Mouse (Mus musculus): Measurements from ENCODE around the gene Pacs1. TPM values are rescaled to one million over a fixed set of nuclear protein-coding genes. Genes with fewer than 3 reads are reported as not detected.

Gene Pacs1
- 29.3 and 34.2 TPM in 2 replicates for polyA plus RNA-seq (2014; fragmentation: Nextera tagmentation; extraction: Ambion mirVana)

DNA sequence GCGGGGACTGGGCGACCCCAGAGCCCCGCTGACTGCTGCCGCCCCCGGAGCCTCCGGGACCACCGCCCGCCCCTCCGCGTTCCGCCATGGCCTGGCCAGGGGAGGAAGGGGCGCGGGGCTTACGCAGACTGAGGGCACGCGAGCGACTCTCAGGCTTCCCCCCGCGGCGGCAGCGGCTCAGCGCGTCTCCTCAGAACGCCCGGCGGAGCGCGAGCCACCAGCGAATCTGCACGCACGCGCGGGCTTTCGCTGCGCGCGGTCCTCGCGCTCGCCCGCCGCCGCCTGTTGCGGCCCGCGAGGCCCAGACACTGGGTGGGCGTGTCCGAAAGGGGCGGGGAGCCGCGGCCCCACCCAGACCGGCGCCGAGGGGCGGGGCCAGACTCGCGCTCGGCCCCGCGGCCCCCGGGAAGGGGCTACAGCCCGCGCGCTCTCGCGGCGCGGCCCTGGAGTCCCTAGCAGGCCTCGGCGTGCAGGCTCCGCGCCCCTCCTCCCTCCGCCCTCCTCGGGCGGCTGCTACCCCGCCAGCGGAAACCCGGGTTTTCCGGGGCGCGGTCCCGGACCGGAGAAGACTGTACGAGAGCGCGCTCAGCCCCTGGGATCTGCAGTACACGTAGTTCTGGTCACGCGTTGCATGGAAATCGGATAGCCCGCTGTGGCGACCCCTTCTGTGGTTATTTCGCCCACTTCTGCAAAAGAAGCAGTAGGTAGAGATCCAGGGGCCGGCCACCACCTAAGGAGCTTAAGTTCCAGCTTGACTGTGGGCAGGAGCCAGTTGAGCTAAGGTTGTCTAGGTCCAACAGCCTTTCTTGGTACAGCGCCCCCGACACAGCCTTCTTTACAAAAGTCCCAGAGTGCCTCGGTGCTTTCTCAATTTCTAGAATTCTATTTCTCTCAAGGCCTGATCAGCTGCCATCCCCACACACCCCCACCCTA lies at the start of gene Pacs1:
TSS of gene Pacs1 (minus strand) at position 319 of the 933 bp plus-strand sequence.
- Histone ChIP-seq H3K4me2 (ENCODE audit: low read depth, severe bottlenecking) (peak within 1 kb of the TSS; percentile 88), H3K4me1 (ENCODE audit: control insufficient read depth, insufficient read depth, low read length) (peaks cover 14% of the 10 kb centered on the region), H3K9me3 (ENCODE audit: control insufficient read depth, low read length) (no peaks in the 10 kb centered on the region), H3K27ac (replicated peaks; ENCODE audit: low read depth, low read length) (peak within 1 kb of the TSS; percentile 85), H3K4me3 (ENCODE audit: low read depth, low read length) (peak within 1 kb of the TSS; percentile 85), H3K36me3 (ENCODE audit: control insufficient read depth, insufficient read depth, low read length) (peaks cover 17% of the 10 kb centered on the region), H3K27me3 (ENCODE audit: control insufficient read depth, insufficient read depth, low read length) (no peaks in the 10 kb centered on the region), H3K9ac (ENCODE audit: low read length) (peak within 1 kb of the TSS; percentile 89)
- DNase-seq (ENCODE audit: low spot score) (peak; percentile 91), ATAC-seq (ENCODE audit: insufficient number of reproducible peaks, low FRiP score, low TSS enrichment, low read depth) (peak; percentile 89)
- 1% methylated on average over 68 of the region's 97 CpGs for WGBS

DNA sequence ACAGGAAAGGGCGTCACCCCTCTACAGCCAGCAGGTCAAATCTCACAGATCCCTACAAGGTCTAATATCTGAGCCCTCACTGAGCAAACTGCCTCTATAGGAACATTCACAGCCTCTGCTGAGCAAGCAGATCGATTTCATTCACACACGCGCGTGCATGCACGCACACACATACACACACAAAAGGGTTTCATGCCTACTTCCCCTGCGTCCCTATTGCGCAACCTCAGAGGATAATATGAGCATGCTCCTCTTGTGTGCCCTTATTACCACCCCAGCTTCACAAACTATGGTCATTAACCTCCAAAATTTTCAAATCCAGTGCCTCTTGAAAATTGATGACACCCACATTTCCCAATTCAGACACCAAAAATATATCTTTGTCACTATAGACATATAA lies 40.3 kb upstream of the Pacs1 start:
- no peaks in the 10 kb centered on the region for H3K27me3 ChIP-seq (ENCODE audit: control insufficient read depth, insufficient read depth, low read length)
- ATAC-seq (ENCODE audit: insufficient number of reproducible peaks, low FRiP score, low TSS enrichment, low read depth) (no peak), DNase-seq (ENCODE audit: low spot score) (no peak)
- H3K4me1 ChIP-seq (ENCODE audit: control insufficient read depth, insufficient read depth, low read length) = no peaks in the 10 kb centered on the region
- no peak overlapping the region for H3K4me3 ChIP-seq (ENCODE audit: low read depth, low read length)
- 88% methylated on average over 8 of the region's 8 CpGs for WGBS
- H3K27ac ChIP-seq (replicated peaks; ENCODE audit: low read depth, low read length) = no peak overlapping the region
- H3K36me3 ChIP-seq (ENCODE audit: control insufficient read depth, insufficient read depth, low read length) = no peaks in the 10 kb centered on the region
- H3K9me3 ChIP-seq (ENCODE audit: control insufficient read depth, low read length) = no peaks in the 10 kb centered on the region
- H3K9ac ChIP-seq (ENCODE audit: low read length) = no peak overlapping the region
- no peak overlapping the region for H3K4me2 ChIP-seq (ENCODE audit: low read depth, severe bottlenecking)

DNA sequence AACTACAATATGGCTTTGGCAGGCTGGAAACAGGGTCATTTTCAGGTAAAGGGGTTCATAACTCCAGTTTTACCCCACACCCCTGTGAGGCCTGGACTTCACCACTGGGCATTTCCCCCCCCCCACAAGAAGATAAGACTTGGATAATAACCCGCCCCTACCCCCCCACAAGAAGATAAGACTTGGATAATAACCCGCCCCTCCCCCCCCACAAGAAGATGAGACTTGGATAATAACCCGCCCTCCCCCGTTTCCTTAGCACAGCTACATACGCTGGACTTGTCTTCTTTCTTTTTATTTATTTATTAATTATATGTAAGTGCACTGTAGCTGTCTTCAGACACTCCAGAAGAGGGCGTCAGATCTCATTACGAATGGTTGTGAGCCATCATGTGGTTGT lies 36.1 kb upstream of the Pacs1 start:
- no peaks in the 10 kb centered on the region for H3K4me1 ChIP-seq (ENCODE audit: control insufficient read depth, insufficient read depth, low read length)
- H3K4me2 ChIP-seq (ENCODE audit: low read depth, severe bottlenecking) = no peak overlapping the region
- no peak for DNase-seq (ENCODE audit: low spot score)
- no peak overlapping the region for H3K9ac ChIP-seq (ENCODE audit: low read length)
- no peak overlapping the region for H3K27ac ChIP-seq (replicated peaks; ENCODE audit: low read depth, low read length)
- no peaks in the 10 kb centered on the region; the same call in 1 of the 2 replicates for H3K27me3 ChIP-seq (ENCODE audit: control insufficient read depth, insufficient read depth, low read length)
- H3K9me3 ChIP-seq (ENCODE audit: control insufficient read depth, low read length) = no peaks in the 10 kb centered on the region
- H3K36me3 ChIP-seq (ENCODE audit: control insufficient read depth, insufficient read depth, low read length) = no peaks in the 10 kb centered on the region
- H3K4me3 ChIP-seq (ENCODE audit: low read depth, low read length) = no peak overlapping the region
- ATAC-seq (ENCODE audit: insufficient number of reproducible peaks, low FRiP score, low TSS enrichment, low read depth) = no peak
- 85% methylated on average over 7 of the region's 7 CpGs for WGBS

DNA sequence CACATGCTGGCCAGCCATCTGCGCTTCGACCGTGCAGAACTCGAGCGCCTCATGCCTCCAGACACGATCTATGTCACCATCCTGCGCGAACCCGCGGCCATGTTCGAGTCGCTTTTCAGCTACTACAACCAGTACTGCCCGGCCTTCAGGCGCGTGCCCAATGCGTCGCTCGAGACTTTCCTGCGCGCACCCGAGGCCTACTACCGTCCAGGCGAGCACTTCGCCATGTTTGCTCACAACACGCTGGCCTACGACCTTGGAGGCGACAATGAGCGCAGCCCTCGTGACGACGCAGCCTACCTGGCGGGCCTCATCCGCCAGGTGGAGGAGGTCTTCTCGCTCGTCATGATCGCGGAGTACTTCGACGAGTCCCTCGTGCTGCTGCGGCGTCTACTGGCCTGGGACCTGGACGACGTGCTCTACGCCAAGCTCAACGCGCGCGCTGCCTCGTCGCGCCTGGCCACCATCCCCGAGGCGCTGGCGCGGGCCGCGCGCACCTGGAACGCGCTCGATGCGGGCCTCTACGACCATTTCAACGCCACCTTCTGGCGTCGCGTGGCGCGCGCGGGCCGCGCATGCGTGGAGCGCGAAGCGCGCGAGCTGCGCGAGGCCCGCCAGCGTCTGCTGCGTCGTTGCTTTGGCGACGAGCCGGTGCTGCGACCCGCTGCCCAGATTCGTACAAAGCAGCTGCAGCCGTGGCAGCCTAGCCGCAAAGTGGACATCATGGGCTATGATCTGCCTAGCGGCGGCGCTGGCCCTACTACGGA lies 34.2 kb upstream of the Pacs1 start:
- H3K9ac ChIP-seq (ENCODE audit: low read length) = no peak overlapping the region
- H3K9me3 ChIP-seq (ENCODE audit: control insufficient read depth, low read length) = no peaks in the 10 kb centered on the region
- 33% methylated on average over 98 of the region's 98 CpGs for WGBS
- peak; percentile 47 for DNase-seq (ENCODE audit: low spot score)
- peak overlapping the region; percentile 34; the same call in 1 of the 2 replicates for H3K4me2 ChIP-seq (ENCODE audit: low read depth, severe bottlenecking)
- no peaks in the 10 kb centered on the region for H3K4me1 ChIP-seq (ENCODE audit: control insufficient read depth, insufficient read depth, low read length)
- H3K27me3 ChIP-seq (ENCODE audit: control insufficient read depth, insufficient read depth, low read length) = no peaks in the 10 kb centered on the region; the same call in 1 of the 2 replicates
- no peak overlapping the region for H3K4me3 ChIP-seq (ENCODE audit: low read depth, low read length)
- ATAC-seq (ENCODE audit: insufficient number of reproducible peaks, low FRiP score, low TSS enrichment, low read depth) = no peak
- no peaks in the 10 kb centered on the region for H3K36me3 ChIP-seq (ENCODE audit: control insufficient read depth, insufficient read depth, low read length)
- H3K27ac ChIP-seq (replicated peaks; ENCODE audit: low read depth, low read length) = no peak overlapping the region

DNA sequence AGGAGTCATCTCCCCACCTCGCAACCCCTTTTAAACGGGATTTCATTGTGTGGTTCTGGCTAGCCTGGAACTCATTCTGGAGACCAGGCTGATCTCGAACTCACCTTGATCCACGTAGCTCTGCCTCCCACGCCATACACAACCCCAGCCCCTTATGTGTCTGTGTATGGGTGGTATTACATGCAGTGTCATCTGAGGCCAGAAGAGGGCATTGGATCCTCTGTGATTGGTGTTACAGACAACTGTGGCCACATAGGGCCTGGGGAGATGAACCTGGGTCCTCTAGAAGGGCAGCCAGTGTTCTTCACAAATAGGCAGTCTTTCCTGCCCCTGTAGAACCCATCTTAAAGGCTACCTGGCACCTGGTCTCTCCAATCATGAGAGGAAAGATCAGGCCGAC lies 33.4 kb upstream of the Pacs1 start:
- no peaks in the 10 kb centered on the region for H3K4me1 ChIP-seq (ENCODE audit: control insufficient read depth, insufficient read depth, low read length)
- WGBS = 85% methylated on average over 6 of the region's 6 CpGs
- H3K4me2 ChIP-seq (ENCODE audit: low read depth, severe bottlenecking) = no peak overlapping the region
- no peak overlapping the region for H3K9ac ChIP-seq (ENCODE audit: low read length)
- no peak overlapping the region for H3K4me3 ChIP-seq (ENCODE audit: low read depth, low read length)
- H3K9me3 ChIP-seq (ENCODE audit: control insufficient read depth, low read length) = no peaks in the 10 kb centered on the region
- H3K27ac ChIP-seq (replicated peaks; ENCODE audit: low read depth, low read length) = no peak overlapping the region
- ATAC-seq (ENCODE audit: insufficient number of reproducible peaks, low FRiP score, low TSS enrichment, low read depth) (no peak), DNase-seq (ENCODE audit: low spot score) (no peak)
- no peaks in the 10 kb centered on the region; the same call in 1 of the 2 replicates for H3K27me3 ChIP-seq (ENCODE audit: control insufficient read depth, insufficient read depth, low read length)
- no peaks in the 10 kb centered on the region for H3K36me3 ChIP-seq (ENCODE audit: control insufficient read depth, insufficient read depth, low read length)

DNA sequence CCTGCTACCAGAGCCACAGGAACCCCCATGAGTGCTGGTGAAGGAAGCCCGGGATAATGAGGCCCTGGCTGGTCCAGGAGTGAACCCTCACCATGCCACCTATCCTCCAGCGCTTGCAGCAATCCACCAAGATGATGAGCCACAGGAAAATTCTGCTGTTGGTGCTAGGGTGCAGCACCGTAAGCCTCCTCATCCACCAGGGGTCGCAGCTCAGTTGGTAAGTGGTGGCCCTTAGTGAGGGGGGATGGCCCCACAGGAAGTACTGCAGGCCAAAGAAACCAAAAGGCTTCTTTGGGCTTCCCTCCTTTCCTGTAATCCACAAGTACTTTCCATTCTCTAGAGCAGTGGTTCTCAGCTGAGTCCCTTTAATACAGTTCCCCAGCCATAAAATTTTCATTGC lies 29.5 kb upstream of the Pacs1 start:
- H3K4me1 ChIP-seq (ENCODE audit: control insufficient read depth, insufficient read depth, low read length) = no peaks in the 10 kb centered on the region
- H3K4me3 ChIP-seq (ENCODE audit: low read depth, low read length) = no peak overlapping the region
- no peak overlapping the region for H3K9ac ChIP-seq (ENCODE audit: low read length)
- no peaks in the 10 kb centered on the region for H3K9me3 ChIP-seq (ENCODE audit: control insufficient read depth, low read length)
- no peak overlapping the region for H3K4me2 ChIP-seq (ENCODE audit: low read depth, severe bottlenecking)
- no peaks in the 10 kb centered on the region for H3K36me3 ChIP-seq (ENCODE audit: control insufficient read depth, insufficient read depth, low read length)
- 26% methylated on average over 4 of the region's 4 CpGs for WGBS
- ATAC-seq (ENCODE audit: insufficient number of reproducible peaks, low FRiP score, low TSS enrichment, low read depth) (no peak), DNase-seq (ENCODE audit: low spot score) (peak; percentile 69)
- no peak overlapping the region for H3K27ac ChIP-seq (replicated peaks; ENCODE audit: low read depth, low read length)
- H3K27me3 ChIP-seq (ENCODE audit: control insufficient read depth, insufficient read depth, low read length) = no peaks in the 10 kb centered on the region

GRCm38 (mm10) chr19:5300588-5300987 lies 27.7 kb upstream of the Pacs1 start:
- H3K4me3 ChIP-seq (ENCODE audit: low read depth, low read length) = no peak overlapping the region
- DNase-seq (ENCODE audit: low spot score) (no peak), ATAC-seq (ENCODE audit: insufficient number of reproducible peaks, low FRiP score, low TSS enrichment, low read depth) (no peak)
- no peak overlapping the region for H3K27ac ChIP-seq (replicated peaks; ENCODE audit: low read depth, low read length)
- H3K27me3 ChIP-seq (ENCODE audit: control insufficient read depth, insufficient read depth, low read length) = no peaks in the 10 kb centered on the region
- no peaks in the 10 kb centered on the region for H3K36me3 ChIP-seq (ENCODE audit: control insufficient read depth, insufficient read depth, low read length)
- 70% methylated on average over 6 of the region's 6 CpGs for WGBS
- H3K9me3 ChIP-seq (ENCODE audit: control insufficient read depth, low read length) = no peaks in the 10 kb centered on the region
- no peak overlapping the region for H3K4me2 ChIP-seq (ENCODE audit: low read depth, severe bottlenecking)
- H3K4me1 ChIP-seq (ENCODE audit: control insufficient read depth, insufficient read depth, low read length) = peaks cover 5% of the 10 kb centered on the region; the same call in 1 of the 2 replicates
- H3K9ac ChIP-seq (ENCODE audit: low read length) = no peak overlapping the region
